Mouse (Mus musculus) retina, postnatal 1 day (tissue): ENCODE data around the gene Npas4.
"Not testable (repeated sequence)": the region's sequence is repeated elsewhere in the genome, so short reads cannot be mapped to it uniquely, and the experiment has no call there.

Experiments used
- DNase-seq: peaks from one replicate; pipeline ENCODE4 v3.0.0-alpha.2; 2012

Npas4 gene

DNA sequence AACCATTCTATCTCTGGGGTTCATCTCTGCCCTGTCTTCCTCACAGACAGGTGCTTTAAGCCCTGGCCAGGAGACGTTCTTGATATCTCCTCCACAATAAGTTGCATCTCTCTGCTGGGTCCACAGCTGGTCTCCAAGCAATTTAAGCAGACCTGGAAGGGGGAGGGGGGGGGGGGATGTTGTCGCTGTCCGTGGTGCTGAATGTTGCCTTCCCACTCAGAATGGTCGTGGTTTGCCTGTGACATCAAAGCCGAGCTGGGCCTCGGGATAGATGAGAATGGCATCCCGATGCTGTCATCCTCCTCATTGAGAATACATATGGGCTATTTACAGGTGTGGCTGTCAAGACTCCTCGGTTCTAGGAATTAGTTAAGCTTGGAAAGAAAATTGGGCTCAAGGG, 2.3 kb upstream of the Npas4 start:
- peak; percentile 29 for DNase-seq

DNA sequence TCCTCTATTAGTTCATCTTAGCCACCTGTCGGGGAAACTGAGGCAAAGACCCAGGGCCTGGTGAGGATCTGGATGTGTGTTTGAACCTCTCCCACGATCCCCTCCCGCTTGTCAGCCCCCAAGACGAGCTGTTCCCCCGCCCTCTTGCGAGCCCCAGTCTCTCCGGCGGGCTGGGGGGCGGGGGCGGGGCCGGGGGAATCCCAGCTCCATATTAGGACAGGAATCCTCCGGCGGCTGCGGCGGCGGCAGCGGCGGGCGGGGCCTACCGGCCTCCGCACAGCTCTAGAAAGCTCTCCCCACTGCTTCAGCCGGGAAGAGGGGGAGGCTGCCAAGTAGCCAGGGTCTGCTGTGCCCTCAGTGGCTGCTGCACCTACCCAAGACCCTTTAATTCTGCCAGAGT, 600 bp upstream of the Npas4 start:
- peak; percentile 60 for DNase-seq

DNA sequence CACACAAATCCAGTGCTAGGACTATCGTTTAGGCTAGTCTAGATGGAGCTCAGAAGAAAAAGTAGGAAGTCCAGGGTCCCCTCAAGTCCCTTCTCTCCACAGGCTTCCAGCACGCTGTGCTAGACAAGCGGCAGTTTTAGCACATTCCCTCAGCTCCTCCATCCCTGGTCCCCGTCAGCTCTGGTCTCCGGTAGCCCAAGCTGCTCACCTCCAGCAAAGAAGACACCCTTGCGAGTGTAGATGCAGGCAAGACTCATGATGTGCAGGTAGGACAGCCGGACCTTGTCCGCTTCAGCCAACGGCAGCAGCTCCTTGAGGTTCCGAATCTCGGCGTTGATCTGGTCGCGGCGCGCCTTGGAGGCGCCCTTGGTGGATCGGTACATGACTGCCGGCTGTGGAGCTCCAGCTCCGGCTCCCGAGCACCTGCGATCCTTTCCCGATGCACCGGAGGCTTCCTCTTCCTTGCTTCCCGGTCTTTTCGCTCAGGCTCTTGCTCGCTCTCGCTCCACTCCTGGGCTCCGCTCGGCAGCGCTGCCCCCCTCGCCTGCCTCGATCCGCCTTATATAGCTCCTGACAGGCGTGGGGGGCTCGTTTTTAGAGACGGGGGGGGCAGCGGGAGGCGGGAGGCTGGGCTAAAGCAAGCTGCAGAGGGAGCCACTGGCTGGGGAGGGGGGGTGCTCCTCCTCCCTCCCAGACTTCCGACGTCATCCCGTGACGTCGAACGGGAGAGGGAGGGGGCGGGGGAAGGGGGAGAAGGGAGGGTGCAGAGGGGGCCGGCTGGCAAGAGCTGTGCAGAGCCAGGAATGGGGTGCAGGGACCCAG, 471 bp downstream of the Npas4 start:
- peak; percentile 78 for DNase-seq

DNA sequence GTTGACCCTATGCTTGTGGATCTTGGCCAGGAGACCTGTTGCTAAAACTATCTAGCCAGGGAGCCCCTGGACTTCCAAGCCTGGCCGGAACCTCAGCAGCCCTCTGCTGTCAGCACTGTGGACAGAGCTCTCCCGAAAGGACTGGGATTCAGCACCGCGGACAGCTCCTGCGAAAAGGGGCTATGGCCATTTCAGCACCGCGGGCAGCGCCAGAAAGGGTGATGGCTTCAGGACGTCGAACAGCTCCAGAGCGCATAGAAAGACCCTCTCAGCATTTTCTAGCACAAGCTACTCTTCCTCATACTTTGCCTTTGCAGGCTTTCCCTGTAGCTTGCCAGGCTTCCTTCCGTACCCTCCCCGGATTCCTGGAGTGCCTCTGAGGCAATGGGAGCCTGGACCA, 1.1 kb downstream of the Npas4 start:
- peak; percentile 87 for DNase-seq

DNA sequence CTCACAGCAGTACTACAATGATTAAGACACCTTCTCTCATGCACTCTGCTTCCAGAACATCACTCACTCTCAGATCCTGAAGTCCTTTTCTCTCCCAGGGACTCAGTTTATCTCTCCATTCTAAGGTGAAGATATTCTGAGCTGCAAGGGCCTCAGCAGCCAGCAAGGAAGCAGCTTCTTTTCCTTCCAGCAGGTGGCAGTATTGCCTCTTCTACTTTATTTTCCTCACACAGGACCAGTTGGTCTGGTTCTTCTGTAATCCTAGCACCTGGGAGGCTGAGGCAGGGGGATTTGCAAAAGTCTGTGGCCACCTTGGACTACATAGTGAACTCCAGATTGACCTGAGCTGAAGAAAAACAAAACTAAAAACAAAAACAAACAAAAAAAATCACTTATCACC, 8.3 kb downstream of the Npas4 start:
- peak; percentile 79 for DNase-seq

DNA sequence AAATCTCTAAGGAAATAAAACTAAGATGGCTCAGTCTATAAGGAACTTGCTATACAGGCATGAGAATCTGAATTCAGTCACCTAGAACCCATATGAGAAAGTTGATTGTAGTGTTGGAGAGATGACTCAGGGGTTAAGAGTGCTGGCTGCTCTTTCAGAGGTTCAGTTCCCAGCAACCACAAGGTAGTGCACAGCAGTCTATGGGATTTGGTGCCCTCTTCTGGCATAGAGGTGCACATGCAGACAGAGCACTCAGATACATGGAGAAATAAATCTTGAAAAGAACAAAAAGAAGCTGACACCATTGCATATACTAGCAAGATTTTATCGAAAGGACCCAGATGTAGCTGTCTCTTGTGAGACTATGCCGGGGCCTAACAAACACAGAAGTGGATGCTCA, 21.9 kb downstream of the Npas4 start:
- peak; percentile 39 for DNase-seq

DNA sequence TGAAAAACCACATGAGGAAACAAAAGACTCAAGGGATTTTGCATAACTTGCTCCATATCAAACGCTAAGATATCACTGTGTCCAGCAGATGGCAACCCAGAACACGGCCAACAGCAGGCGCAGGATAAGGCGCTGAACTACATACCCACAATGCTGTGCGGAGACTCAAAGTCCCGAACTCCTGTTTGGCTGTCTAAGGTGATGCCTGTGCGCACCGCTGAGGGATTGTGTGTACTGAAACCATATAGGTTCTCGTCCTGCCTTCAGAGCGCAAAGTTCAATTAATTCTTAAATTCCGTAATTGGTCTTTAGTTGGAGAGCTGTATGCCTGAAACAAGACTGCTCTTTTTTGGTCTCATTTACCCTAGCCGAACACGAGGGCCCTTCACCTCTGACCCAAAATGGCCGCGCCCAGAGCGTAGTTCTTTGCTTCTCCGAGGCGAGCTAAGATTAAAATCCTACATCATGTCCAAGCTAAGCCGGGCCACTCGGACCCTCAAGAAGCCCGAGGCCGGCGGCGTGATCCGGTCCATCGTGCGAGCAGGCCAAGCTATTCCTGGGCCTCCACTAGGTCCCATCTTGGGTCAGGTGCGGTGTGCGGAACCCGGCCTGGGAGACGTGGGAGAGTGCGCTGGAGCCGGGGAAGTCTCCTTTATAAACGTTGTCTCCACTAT, 28.1 kb downstream of the Npas4 start, which contains the start of gene Mrpl11:
Gene Mrpl11 (plus strand): TSS at position 220 of the 674 bp plus-strand sequence.
- DNase-seq = peak; percentile 97

DNA sequence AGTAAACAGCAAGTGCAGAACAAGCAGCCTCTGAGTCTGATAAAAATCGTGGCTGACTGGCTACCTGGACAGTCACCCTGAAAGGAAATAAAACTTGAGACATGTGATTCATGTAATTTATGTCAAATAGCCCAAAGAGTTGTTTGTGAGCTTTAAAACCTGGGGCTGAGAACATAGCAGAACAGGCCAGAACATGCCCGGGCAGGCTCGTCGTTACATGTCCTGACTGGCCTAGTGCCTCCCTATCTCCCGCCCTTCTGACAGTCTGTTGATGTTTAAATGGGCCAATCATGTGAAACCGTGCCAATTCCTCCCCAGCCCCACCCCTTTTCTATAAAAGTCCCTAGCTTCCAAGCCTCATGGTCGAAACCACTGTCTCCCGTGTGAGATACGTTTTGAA, 41.5 kb downstream of the Npas4 start:
- DNase-seq = not testable (repeated sequence)

DNA sequence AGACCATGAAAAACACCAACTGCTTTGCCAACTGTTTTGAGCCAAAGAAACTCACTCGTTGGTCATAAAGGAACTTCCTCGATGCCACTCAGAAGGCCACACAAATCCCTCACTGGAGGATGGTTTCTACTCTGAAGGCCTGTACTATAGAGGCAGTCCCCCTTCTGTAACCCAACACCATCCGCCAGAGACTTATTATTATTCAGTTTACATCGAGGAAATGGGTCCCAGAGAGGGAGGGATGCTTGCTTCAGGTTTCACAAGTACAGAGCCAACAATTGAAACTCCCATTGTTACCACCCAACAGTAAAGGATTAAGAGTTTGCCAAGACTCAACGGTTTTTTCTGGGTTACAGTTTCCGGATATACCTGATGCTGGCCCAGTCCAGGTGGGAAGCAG, 44.6 kb downstream of the Npas4 start:
- no peak for DNase-seq

DNA sequence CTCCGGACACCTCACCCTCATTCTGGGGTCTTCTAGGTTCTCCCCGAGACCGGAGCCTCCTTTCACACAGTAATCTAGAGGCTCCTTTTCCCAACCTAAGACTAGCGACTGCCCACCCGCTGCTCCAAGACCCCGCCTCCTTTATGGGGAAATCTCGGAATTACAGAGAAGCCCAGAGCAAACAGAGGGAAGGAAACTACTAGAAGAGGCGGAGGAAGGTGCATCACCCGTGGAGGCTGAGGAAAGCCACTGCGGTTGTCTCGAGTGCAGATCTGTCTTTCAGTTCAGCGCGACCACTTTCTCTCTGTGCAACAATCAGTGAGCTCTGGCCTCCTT, 46.9 kb downstream of the Npas4 start:
- no peak for DNase-seq

DNA sequence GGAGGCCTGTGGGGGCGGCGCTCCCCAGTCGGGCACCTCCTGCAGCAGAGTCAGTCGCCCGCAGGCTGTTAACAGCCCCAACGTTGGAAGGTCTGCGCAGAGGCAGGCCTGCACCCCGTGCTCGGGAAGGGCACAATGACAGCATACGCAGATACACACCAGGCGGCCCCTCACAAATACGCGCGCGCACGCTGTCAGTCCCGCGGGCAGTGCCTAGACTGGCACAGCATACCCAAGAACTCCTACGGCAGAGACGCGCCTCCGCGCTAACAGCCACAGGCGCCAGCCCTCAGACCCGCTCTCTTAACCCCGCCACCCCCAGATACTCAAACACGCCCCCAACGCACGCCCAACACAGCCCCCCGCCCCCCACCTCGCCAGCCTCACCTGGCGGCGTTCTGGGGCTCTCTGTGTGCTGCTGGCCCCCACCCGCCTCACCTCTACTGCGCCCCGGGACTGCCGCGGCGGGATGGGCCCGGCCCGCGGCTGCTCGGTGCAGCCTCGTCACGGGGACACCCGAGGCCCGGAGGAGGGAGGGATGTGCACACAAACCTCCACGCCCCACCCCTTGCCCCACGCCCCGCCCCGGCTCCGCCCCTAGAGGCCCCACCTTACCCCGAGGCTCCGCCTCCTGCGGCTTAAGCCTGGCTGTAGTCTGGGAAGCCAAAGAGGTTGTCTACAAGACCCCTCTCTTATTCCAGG, 47.4 kb downstream of the Npas4 start, which contains the start of gene Peli3:
Gene Peli3 (minus strand): TSS at position 577 of the 702 bp plus-strand sequence.
- peak; percentile 90 for DNase-seq

DNA sequence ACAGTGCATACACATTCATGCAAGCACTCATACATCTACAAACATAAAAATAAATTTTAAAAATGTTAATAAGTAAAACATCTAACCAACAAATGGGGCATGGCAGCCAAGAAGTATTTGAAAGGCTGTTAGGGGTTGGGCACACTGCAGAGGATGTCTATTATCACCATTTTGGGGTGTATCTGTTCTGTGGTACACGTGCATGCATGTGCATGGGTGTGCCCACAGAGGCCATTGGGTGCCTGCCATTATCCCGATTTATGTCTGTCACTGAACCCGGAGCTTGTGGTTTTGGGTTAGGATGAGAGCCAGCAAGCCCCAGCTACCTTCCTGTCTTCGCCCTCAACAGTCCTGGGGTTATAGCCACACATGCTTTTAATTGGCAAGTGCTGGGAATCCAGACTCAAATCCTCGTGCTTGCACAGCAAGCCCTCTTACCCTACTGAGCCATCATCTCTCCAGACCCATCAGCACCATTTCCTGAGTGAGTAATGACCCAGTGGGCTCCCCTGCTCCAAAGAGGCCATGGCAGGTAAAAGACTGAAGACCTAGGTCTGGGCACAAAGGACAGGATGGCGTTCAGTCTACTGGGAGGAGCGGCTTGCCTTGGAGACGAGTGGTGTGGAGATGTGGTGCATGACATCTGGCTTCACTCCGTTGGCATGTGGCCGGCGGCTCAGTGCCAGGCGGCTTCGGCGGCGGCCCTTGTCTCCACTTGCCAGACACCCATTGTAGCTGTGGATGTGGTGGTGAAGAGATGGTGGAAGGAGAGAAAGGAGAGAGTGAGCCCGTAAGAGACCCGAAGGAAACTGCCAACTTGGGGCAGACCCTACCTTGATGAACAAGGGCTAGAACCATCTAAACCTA, 52.4 kb downstream of the Npas4 start:
- DNase-seq = no peak

DNA sequence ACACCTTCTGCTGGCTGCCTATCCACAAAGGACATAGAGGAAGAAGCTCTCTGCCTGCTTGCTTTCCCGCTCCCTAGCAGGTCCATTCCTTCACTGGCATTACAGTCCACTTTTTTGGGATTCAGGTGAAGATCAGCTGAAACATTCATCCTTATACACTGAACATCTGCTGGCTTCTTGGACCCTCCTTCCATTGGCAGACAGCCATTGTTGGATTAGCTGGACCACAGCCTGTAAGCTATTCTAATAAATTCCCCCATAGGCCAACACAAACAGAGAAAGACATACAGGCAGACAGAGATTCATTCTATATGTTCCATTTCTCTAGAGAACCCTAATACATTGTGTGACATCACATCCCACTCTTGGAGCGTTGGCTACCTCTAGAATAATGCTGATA, 53.2 kb downstream of the Npas4 start:
- DNase-seq = no peak
